11 mouse cellular contexts compared by ENCODE assay signal in genomic region chr12:102323392-102323791, GRCm38 (mm10). TPM values are rescaled to one million over a fixed set of nuclear protein-coding genes. Genes with fewer than 3 reads are reported as not detected.
DNase-seq lines count a peak whose midpoint lies in the region; ATAC-seq and TF ChIP-seq lines count a peak whose summit lies in the region.
"Had no signal": no experiment of that assay in that cellular context is flagged by ENCODE, and none has a peak within 500 bp of the region (broad histone marks: within the 10 kb centered on the region; RNA-seq: fewer than 3 reads in every experiment).

No protein-coding gene starts in this region.

- no peaks in the 10 kb centered on the region for H3K27me3 ChIP-seq in lung, embryonic 14.5 days (ENCODE audit: insufficient read depth, low read length)
- no peaks in the 10 kb centered on the region for H3K27me3 ChIP-seq in heart, embryonic 13.5 days (replicated peaks)
- H3K27me3 ChIP-seq in kidney, postnatal 0 days (ENCODE audit: insufficient read depth, low read length): no peaks in the 10 kb centered on the region
- H3K27me3 ChIP-seq in stomach, embryonic 15.5 days (replicated peaks): no peaks in the 10 kb centered on the region
- H3K27me3 ChIP-seq: forebrain, embryonic 15.5 days; midbrain, embryonic 12.5 days had no signal

- 69% methylated on average over 2 of the region's 2 CpGs for WGBS in lung, embryonic 14.5 days
- 69% methylated on average over 2 of the region's 2 CpGs for WGBS in lung, adult 2 months
- WGBS in heart, embryonic 13.5 days: 69% methylated on average over 2 of the region's 2 CpGs
- 87% methylated on average over 2 of the region's 2 CpGs for WGBS in kidney, postnatal 0 days
- WGBS in stomach, embryonic 15.5 days: 73% methylated on average over 2 of the region's 2 CpGs

- no peaks in the 10 kb centered on the region for H3K9me3 ChIP-seq in lung, embryonic 14.5 days (ENCODE audit: low read depth, low read length)
- H3K9me3 ChIP-seq in heart, embryonic 13.5 days: no peaks in the 10 kb centered on the region
- H3K9me3 ChIP-seq in kidney, postnatal 0 days (replicated peaks; ENCODE audit: low read length): no peaks in the 10 kb centered on the region
- H3K9me3 ChIP-seq in stomach, embryonic 15.5 days: no peaks in the 10 kb centered on the region
- H3K9me3 ChIP-seq: forebrain, embryonic 15.5 days; midbrain, embryonic 12.5 days had no signal

- peaks cover 12% of the 10 kb centered on the region for H3K36me3 ChIP-seq in lung, embryonic 14.5 days (ENCODE audit: insufficient read depth)
- H3K36me3 ChIP-seq in heart, embryonic 13.5 days: peaks cover 23% of the 10 kb centered on the region
- H3K36me3 ChIP-seq in kidney, postnatal 0 days (ENCODE audit: insufficient read depth, low read length): peaks cover 5% of the 10 kb centered on the region; the same call in 1 of the 2 replicates
- no peaks in the 10 kb centered on the region for H3K36me3 ChIP-seq in stomach, embryonic 15.5 days
- H3K36me3 ChIP-seq: forebrain, embryonic 15.5 days; midbrain, embryonic 12.5 days had no signal

- no peak overlapping the region for H3K4me3 ChIP-seq in lung, embryonic 14.5 days (ENCODE audit: low read depth, low read length)
- H3K4me3 ChIP-seq in lung, adult 2 months (replicated peaks; ENCODE audit: extremely low read depth, low read depth, low read length): no peak overlapping the region
- no peak overlapping the region for H3K4me3 ChIP-seq in heart, embryonic 13.5 days
- no peak overlapping the region for H3K4me3 ChIP-seq in kidney, postnatal 0 days (replicated peaks; ENCODE audit: low read depth, low read length)
- H3K4me3 ChIP-seq in stomach, embryonic 15.5 days (replicated peaks): no peak overlapping the region
- H3K4me3 ChIP-seq: forebrain, embryonic 15.5 days; midbrain, embryonic 12.5 days had no signal

- peak; percentile 88 for DNase-seq in lung, embryonic 14.5 days
- no peak for DNase-seq in lung, adult 2 months
- DNase-seq in kidney, postnatal 0 days (ENCODE audit: low spot score): peak; percentile 51
- no peak for DNase-seq in spleen, postnatal 14 days (ENCODE audit: low spot score in 2 of 2)
- DNase-seq in thymus, postnatal 14 days: no peak
- DNase-seq: cerebellum, postnatal 14 days had no signal

- H3K27ac ChIP-seq in lung, embryonic 14.5 days (ENCODE audit: low read depth): peak overlapping the region; percentile 81
- H3K27ac ChIP-seq in heart, embryonic 13.5 days (replicated peaks): peak overlapping the region; percentile 74
- H3K27ac ChIP-seq in kidney, postnatal 0 days: peak overlapping the region; percentile 32; the same call in 1 of the 2 replicates
- H3K27ac ChIP-seq in stomach, embryonic 15.5 days: peak overlapping the region; percentile 67
- H3K27ac ChIP-seq: forebrain, embryonic 15.5 days; midbrain, embryonic 12.5 days had no signal

- H3K4me1 ChIP-seq in lung, embryonic 14.5 days (ENCODE audit: insufficient read depth): peaks cover 17% of the 10 kb centered on the region
- H3K4me1 ChIP-seq in lung, adult 2 months (ENCODE audit: control insufficient read depth, insufficient read depth, low read length): peaks cover 26% of the 10 kb centered on the region
- peaks cover 73% of the 10 kb centered on the region for H3K4me1 ChIP-seq in heart, embryonic 13.5 days
- peaks cover 18% of the 10 kb centered on the region; the same call in 1 of the 2 replicates for H3K4me1 ChIP-seq in kidney, postnatal 0 days (replicated peaks; ENCODE audit: insufficient read depth, low read length)
- H3K4me1 ChIP-seq in stomach, embryonic 15.5 days: peaks cover 8% of the 10 kb centered on the region
- H3K4me1 ChIP-seq: forebrain, embryonic 15.5 days; midbrain, embryonic 12.5 days had no signal

- H3K9ac ChIP-seq in lung, embryonic 14.5 days: no peak overlapping the region
- H3K9ac ChIP-seq in heart, embryonic 13.5 days: no peak overlapping the region
- no peak overlapping the region for H3K9ac ChIP-seq in kidney, postnatal 0 days (ENCODE audit: low read depth, low read length)
- no peak overlapping the region for H3K9ac ChIP-seq in stomach, embryonic 15.5 days
- H3K9ac ChIP-seq: forebrain, embryonic 15.5 days; midbrain, embryonic 12.5 days had no signal

- ATAC-seq in lung, embryonic 14.5 days (ENCODE audit: insufficient read depth): peak; percentile 52
- no peak for ATAC-seq in heart, embryonic 13.5 days (ENCODE audit: extremely low read depth, insufficient number of reproducible peaks, low FRiP score, low TSS enrichment)
- ATAC-seq in kidney, postnatal 0 days (replicated peaks; ENCODE audit: low FRiP score, low read depth): no peak
- no peak; the same call in 1 of the 2 replicates for ATAC-seq in stomach, embryonic 15.5 days (ENCODE audit: insufficient read depth, low FRiP score, low read depth)
- ATAC-seq in granulocyte monocyte progenitor cell, adult 5-6 weeks (replicated peaks; ENCODE audit: poor library complexity, severe bottlenecking): no peak
- ATAC-seq: forebrain, embryonic 15.5 days had no signal

- TF ChIP-seq POLR2A in lung, adult 2 months (IDR thresholded peaks at IDR 0.05; ENCODE audit: borderline replicate concordance, extremely low read depth, low read depth, low read length): no peak

- TF ChIP-seq CTCF in lung, embryonic 14.5 days (IDR thresholded peaks at IDR 0.05; ENCODE audit: low read depth): no peak
- TF ChIP-seq CTCF in lung, adult 2 months (IDR thresholded peaks at IDR 0.05; ENCODE audit: insufficient read depth, low read length): no peak
- no peak for TF ChIP-seq CTCF in kidney, postnatal 0 days (IDR thresholded peaks at IDR 0.05; ENCODE audit: low read depth)

- no peak overlapping the region for H3K4me2 ChIP-seq in lung, embryonic 14.5 days
- H3K4me2 ChIP-seq in heart, embryonic 13.5 days: no peak overlapping the region
- no peak overlapping the region for H3K4me2 ChIP-seq in kidney, postnatal 0 days (ENCODE audit: low read length)
- H3K4me2 ChIP-seq in stomach, embryonic 15.5 days: no peak overlapping the region
- H3K4me2 ChIP-seq: forebrain, embryonic 15.5 days; midbrain, embryonic 12.5 days had no signal

RNA-seq across cellular contexts. Expression of gene Rin3, which starts 40.5 kb away (rescaled TPM):
- 14.3 and 15.4 TPM in 2 replicates for polyA plus RNA-seq in lung, embryonic 14.5 days (2014; fragmentation: Nextera tagmentation; extraction: Ambion mirVana)
- 40.9 and 41.5 TPM in 2 replicates for polyA plus RNA-seq in lung, adult 2 months (2012; rRNA removed)
- 8.0 and 10.2 TPM in 2 replicates for polyA plus RNA-seq in heart, embryonic 13.5 days (2015; fragmentation: Nextera tagmentation; extraction: Ambion mirVana)
- 5.5 and 8.8 TPM in 2 replicates for polyA plus RNA-seq in kidney, postnatal 0 days (2015; fragmentation: Nextera tagmentation; extraction: Ambion mirVana)
- polyA plus RNA-seq in stomach, embryonic 15.5 days (2015; fragmentation: Nextera tagmentation; extraction: Ambion mirVana): 10.5 TPM in 2 replicates
- total RNA-seq in granulocyte monocyte progenitor cell, adult 5-6 weeks (2014; fragmentation: Nextera tagmentation): 263 and 340 TPM in 2 replicates
- total RNA-seq in granulocyte monocyte progenitor cell, adult 5-6 weeks (2017): 64.3 and 71.5 TPM in 2 replicates

Comparison
In these comparisons a context has a peak if more than half of its experiments do, and no peak if none do; other contexts are left out.
1. DNase-seq: peak in lung, embryonic 14.5 days (single experiment) and kidney, postnatal 0 days (single experiment); none in lung, adult 2 months (single experiment), spleen, postnatal 14 days (0 of 2) and thymus, postnatal 14 days (single experiment).
2. Peak in every context shown above with its lines, with median percentiles within 50 percentile points of each other: H3K27ac ChIP-seq.